Mouse (Mus musculus) forebrain, embryonic 12.5 days (tissue): ENCODE measurements around the gene Ifit2. TPM values are rescaled to one million over a fixed set of nuclear protein-coding genes. Genes with fewer than 3 reads are reported as not detected.
"Not testable (repeated sequence)": the region's sequence is repeated elsewhere in the genome, so short reads cannot be mapped to it uniquely, and the experiment has no call there.

ENCODE experiments used
- ATAC-seq: fragments of 200-750 bp; cut with Nextera tagmentation; 2 replicates; pipeline ENCODE4 v1.8.0; 2017; ENCODE audit warnings: moderate TSS enrichment; ENCODE audit not compliant: low FRiP score
- H3K27ac ChIP-seq: fragments of 300-500 bp; sonication (generic); 2 replicates; pipeline ENCODE4 v1.5.1; 2016; ENCODE audit warnings: mild to moderate bottlenecking
- H3K27me3 ChIP-seq: fragments of 300-500 bp; sonication (generic); 2 replicates; pipeline ENCODE4 v1.6.1; 2016; ENCODE audit warnings: mild to moderate bottlenecking
- H3K36me3 ChIP-seq: fragments of 300-500 bp; sonication (generic); replicated peaks from 2 replicates; pipeline ENCODE4 v1.6.1; 2016; ENCODE audit warnings: mild to moderate bottlenecking
- H3K4me1 ChIP-seq: fragments of 300-500 bp; sonication (generic); 2 replicates; pipeline ENCODE4 v1.6.1; 2016
- H3K4me2 ChIP-seq: fragments of 300-500 bp; sonication (generic); 2 replicates; pipeline ENCODE4 v1.6.1; 2016; ENCODE audit warnings: mild to moderate bottlenecking, moderate library complexity
- H3K4me3 ChIP-seq: fragments of 300-500 bp; sonication (generic); replicated peaks from 2 replicates; pipeline ENCODE4 v1.5.1; 2016; ENCODE audit warnings: mild to moderate bottlenecking
- H3K9ac ChIP-seq: fragments of 300-500 bp; sonication (generic); 2 replicates; pipeline ENCODE4 v1.6.1; 2016; ENCODE audit warnings: mild to moderate bottlenecking
- H3K9me3 ChIP-seq: fragments of 300-500 bp; sonication (generic); 2 replicates; pipeline ENCODE4 v1.6.1; 2016
- WGBS: fragments of 180-500 bp; shearing (Covaris S2); methylation state at CpG from one replicate; pipeline ENCODE4 v1.1.7; 2016; 5-methylcytosine and 5-hydroxymethylcytosine counted together
- polyA plus RNA-seq: library from polyadenylated mRNA; unstranded; fragments of >200 nt; fragmentation: Nextera tagmentation; extraction: Ambion mirVana; gene quantifications from 2 replicates; pipeline ENCODE4 v1.2.1, GENCODE M21; 2016

Ifit2 gene
- polyA plus RNA-seq, 1 experiment from 2014 or later: 6.1 TPM

GRCm38 (mm10) chr19:34610118-34610517, 59.6 kb downstream of the Ifit2 start:
- WGBS: 83% methylated on average over 3 of the region's 3 CpGs
- ATAC-seq: not testable (repeated sequence)

GRCm38 (mm10) chr19:34612243-34613001, 61.9 kb downstream of the Ifit2 start:
- not testable (repeated sequence) for H3K27me3 ChIP-seq, H3K36me3 ChIP-seq, H3K9me3 ChIP-seq, ATAC-seq, H3K4me2 ChIP-seq, H3K9ac ChIP-seq, H3K4me1 ChIP-seq, H3K4me3 ChIP-seq, H3K27ac ChIP-seq
- 85% methylated on average over 6 of the region's 11 CpGs for WGBS

More at GRCm38 (mm10) chr19:34610118-34610517, 59.6 kb downstream of the Ifit2 start:
- not testable (repeated sequence) for H3K9ac ChIP-seq, H3K4me3 ChIP-seq, H3K4me1 ChIP-seq, H3K9me3 ChIP-seq, H3K27me3 ChIP-seq, H3K4me2 ChIP-seq, H3K36me3 ChIP-seq, H3K27ac ChIP-seq

GRCm38 (mm10) chr19:34620871-34621270, 70.4 kb downstream of the Ifit2 start:
- Histone ChIP-seq H3K27ac (no peak overlapping the region), H3K9ac (no peak overlapping the region), H3K4me3 (no peak overlapping the region), H3K9me3 (no peaks in the 10 kb centered on the region), H3K4me1 (no peaks in the 10 kb centered on the region), H3K27me3 (no peaks in the 10 kb centered on the region), H3K4me2 (no peak overlapping the region), H3K36me3 (no peaks in the 10 kb centered on the region)
- ATAC-seq: no peak
- WGBS: 86% methylated on average over 5 of the region's 5 CpGs

- H3K4me2 ChIP-seq: no peak overlapping the region
- no peak overlapping the region for H3K27ac ChIP-seq
- no peaks in the 10 kb centered on the region for H3K36me3 ChIP-seq
- ATAC-seq: no peak
- no peaks in the 10 kb centered on the region for H3K4me1 ChIP-seq
- no peak overlapping the region for H3K4me3 ChIP-seq
- H3K9ac ChIP-seq: no peak overlapping the region
- H3K27me3 ChIP-seq: no peaks in the 10 kb centered on the region
- no peaks in the 10 kb centered on the region for H3K9me3 ChIP-seq
- 92% methylated on average over 6 of the region's 6 CpGs for WGBS
Observed at GRCm38 (mm10) chr19:34623781-34624180, 73.3 kb downstream of the Ifit2 start.

- Histone ChIP-seq H3K4me3 (no peak overlapping the region), H3K27ac (no peak overlapping the region), H3K27me3 (no peaks in the 10 kb centered on the region), H3K4me1 (no peaks in the 10 kb centered on the region), H3K9me3 (no peaks in the 10 kb centered on the region), H3K36me3 (no peaks in the 10 kb centered on the region), H3K9ac (no peak overlapping the region), H3K4me2 (no peak overlapping the region)
- ATAC-seq: no peak
- 84% methylated on average over 4 of the region's 4 CpGs for WGBS
Observed at GRCm38 (mm10) chr19:34624663-34625062, 74.2 kb downstream of the Ifit2 start.

Other genes starting within 250 kb of the Ifit2 start
- 1.9 and 2.3 TPM in 2 replicates for gene Ch25h, start 75.5 kb upstream of the Ifit2 start, polyA plus RNA-seq
- gene Lipa, start 23.2 kb upstream of the Ifit2 start, polyA plus RNA-seq: 16.1 and 16.8 TPM in 2 replicates
- 0.24 and 0.26 TPM in 2 replicates for gene Ifit3, start 32.8 kb downstream of the Ifit2 start, polyA plus RNA-seq
- 0.14 and 0.36 TPM in 2 replicates for gene Ifit1bl1, start 51.3 kb downstream of the Ifit2 start, polyA plus RNA-seq
- 0.09 TPM in 1 of 2 replicates, not detected in the other for gene Ifit3b, start 57.3 kb downstream of the Ifit2 start, polyA plus RNA-seq
- gene Ifit1bl2, start 90.0 kb downstream of the Ifit2 start, polyA plus RNA-seq: not detected in 2 replicates
- 0.11 and 0.17 TPM in 2 replicates for gene Ifit1, start 90.2 kb downstream of the Ifit2 start, polyA plus RNA-seq
- gene Slc16a12, start 196.6 kb downstream of the Ifit2 start, polyA plus RNA-seq: 1.0 and 1.3 TPM in 2 replicates